Mouse (Mus musculus) cerebellum, postnatal 10 days (tissue): ENCODE measurements at regions not wholly inside any gene's neighbourhood (a gene's known extent, or its start where the extent isn't known, plus 50 kb on each side); places are given as distances from the start of the nearest gene placed in this dataset.

Experiments
- DNase-seq, 2 experiments: peaks; one replicate each; pipeline ENCODE4 v3.0.0; 2021; ENCODE audit warnings: mixed read lengths in 2 of 2

DNA sequence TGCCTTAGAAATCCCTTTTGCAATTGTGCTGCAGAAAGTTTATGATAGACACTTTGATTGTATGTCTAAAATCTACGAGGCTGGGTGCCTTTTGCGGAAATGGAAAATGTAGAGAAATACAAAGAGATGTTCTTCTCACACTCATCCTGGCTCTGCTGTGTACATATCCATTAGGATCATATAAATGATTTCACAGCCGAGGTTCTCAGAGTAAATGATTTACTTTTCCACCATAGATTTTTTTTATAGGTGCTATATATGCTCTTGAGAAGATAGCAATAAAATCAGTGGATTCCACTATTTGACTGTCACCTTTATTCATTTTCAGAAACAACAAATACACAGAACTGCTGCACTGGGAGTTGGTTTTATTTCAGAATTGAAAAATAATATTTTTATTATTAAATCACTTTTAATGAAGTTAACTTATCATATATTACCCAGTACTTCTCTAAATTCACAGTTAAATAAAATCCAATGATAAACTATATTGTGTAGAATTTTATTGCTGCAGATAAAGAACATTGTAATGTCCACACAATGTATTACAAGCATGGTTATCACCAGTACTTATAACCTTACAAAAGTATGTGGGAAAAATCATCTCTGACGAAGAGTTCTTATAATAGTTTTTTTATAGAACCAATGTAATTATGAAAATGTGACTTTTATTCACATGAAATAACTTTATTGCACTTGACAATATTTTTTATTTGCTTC is 1385.8 kb downstream of the Pcdh7 start:
- no peak for DNase-seq

DNA sequence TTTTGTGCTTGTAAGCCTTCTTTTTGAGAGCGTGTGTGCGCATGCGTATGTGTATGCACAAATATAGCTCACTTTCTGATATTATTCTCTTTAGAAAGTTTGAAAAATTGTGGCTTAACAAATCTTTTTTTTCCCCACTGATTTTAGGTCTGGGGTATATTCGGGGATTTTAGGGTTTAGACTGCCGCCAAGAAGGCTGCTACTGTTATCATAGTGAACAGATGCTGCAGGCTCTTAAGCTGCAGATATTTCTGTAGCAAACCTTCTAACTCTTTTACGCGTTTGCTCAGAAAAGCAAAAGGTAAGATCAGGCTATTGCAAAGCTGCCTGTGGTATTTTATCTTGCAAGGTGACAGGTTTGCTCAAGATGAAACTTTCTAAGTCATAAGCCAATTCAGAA is 1420.5 kb downstream of the Pcdh7 start:
- no peak for DNase-seq

GRCm38 (mm10) chr5:59138721-59139120 is 1421.0 kb downstream of the Pcdh7 start:
- peak in 1 of 2 experiments; percentile 2 for DNase-seq
